Mouse (Mus musculus) G1E (cell line): ENCODE measurements around the gene Bri3. TPM values are rescaled to one million over a fixed set of nuclear protein-coding genes. Genes with fewer than 3 reads are reported as not detected.
"Not testable (repeated sequence)": the region's sequence is repeated elsewhere in the genome, so short reads cannot be mapped to it uniquely, and the experiment has no call there.

Source experiments
- ATAC-seq: 2 replicates; pipeline ENCODE4 v1.8.0; 2016; ENCODE audit warnings: mild to moderate bottlenecking; ENCODE audit not compliant: insufficient number of reproducible peaks, poor library complexity, low FRiP score, severe bottlenecking; ENCODE audit errors: extremely low read depth
- DNase-seq: peaks from one replicate; pipeline ENCODE4 v3.0.0; 2012; ENCODE audit warnings: low spot score
- H3K27me3 ChIP-seq: 2 replicates; pipeline ENCODE4 v1.6.1; 2012; ENCODE audit warnings: mild to moderate bottlenecking, low read length, inconsistent platforms; ENCODE audit not compliant: insufficient read depth
- H3K36me3 ChIP-seq: replicated peaks from 2 replicates; pipeline ENCODE3; 2012; ENCODE audit warnings: mild to moderate bottlenecking, inconsistent platforms
- H3K4me1 ChIP-seq: 2 replicates; pipeline ENCODE4 v1.6.1; 2012; ENCODE audit warnings: low read depth, low read length, inconsistent platforms, mixed read lengths; ENCODE audit not compliant: insufficient read depth
- H3K4me3 ChIP-seq: 2 replicates; pipeline ENCODE4 v1.5.1; 2012; ENCODE audit warnings: low read depth, mild to moderate bottlenecking, inconsistent platforms, low read length, moderate library complexity, mixed read lengths
- H3K9me3 ChIP-seq: replicated peaks from 2 replicates; pipeline ENCODE4 v1.6.1; 2012; ENCODE audit warnings: inconsistent platforms
- CTCF ChIP-seq: IDR thresholded peaks from 2 replicates; pipeline ENCODE4 v1.5.1; 2012; ENCODE audit warnings: low read depth, low read length, inconsistent platforms, mixed read lengths
- GATA1 ChIP-seq: IDR thresholded peaks from 2 replicates; pipeline ENCODE4 v1.6.1; 2012; ENCODE audit warnings: borderline replicate concordance, low read length, inconsistent platforms, mixed read lengths
- GATA2 ChIP-seq: IDR thresholded peaks from 2 replicates; pipeline ENCODE4 v1.6.1; 2012; ENCODE audit warnings: low read depth, low read length, inconsistent platforms, borderline replicate concordance
- POLR2AphosphoS5 ChIP-seq: IDR thresholded peaks from 2 replicates; pipeline ENCODE4 v1.6.1; 2012; ENCODE audit warnings: low read depth, low read length, inconsistent platforms; ENCODE audit not compliant: insufficient replicate concordance
- TAL1 ChIP-seq: conservative IDR thresholded peaks from 2 replicates; pipeline ENCODE4 v1.6.1; 2012; ENCODE audit warnings: low read depth, low read length, inconsistent platforms, mixed read lengths
- polyA plus RNA-seq: library from polyadenylated mRNA; stranded (reverse); fragments of >175 nt; gene quantifications from 2 replicates; pipeline ENCODE4 v1.2.3, GENCODE M21; 2012
- total RNA-seq, 2 experiments: library from RNA; stranded (forward) in 1 of 2; stranded (reverse) in 1 of 2; fragments of 200-1000 nt in 1 of 2; fragments of >200 nt in 1 of 2; fragmentation: Nextera tagmentation in 1 of 2; gene quantifications; 2 replicates each; pipeline ENCODE4 v1.2.3; 2014 to 2017

Bri3 gene
- total and polyA plus RNA-seq, 3 experiments: 33.0 to 63.4 (median 58.1) TPM

DNA sequence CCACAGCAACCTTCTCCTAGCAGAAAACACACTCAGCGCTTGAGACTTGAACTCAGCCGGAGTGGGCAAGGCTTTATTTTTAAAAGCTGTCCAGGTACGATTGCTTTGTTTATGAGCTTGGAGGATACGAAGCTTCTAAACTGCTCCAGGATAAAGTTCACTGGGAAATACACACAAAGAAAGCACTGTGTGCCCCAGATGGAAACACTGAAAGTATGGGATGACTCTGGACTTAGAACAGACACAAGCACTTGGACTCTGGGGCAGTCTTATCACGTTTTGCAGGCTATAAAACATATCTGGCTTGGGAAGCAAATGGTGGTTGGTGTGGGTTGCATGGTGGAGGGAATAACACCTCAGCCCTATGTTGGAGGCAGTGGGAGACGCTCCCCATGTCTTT is 115.6 kb downstream of the Bri3 start:
- Histone ChIP-seq H3K4me1 (no peaks in the 10 kb centered on the region), H3K9me3 (peaks cover 46% of the 10 kb centered on the region), H3K27me3 (no peaks in the 10 kb centered on the region), H3K36me3 (no peaks in the 10 kb centered on the region), H3K4me3 (no peak overlapping the region)
- ATAC-seq: no peak
- TF ChIP-seq CTCF: no peak
- DNase-seq: no peak

DNA sequence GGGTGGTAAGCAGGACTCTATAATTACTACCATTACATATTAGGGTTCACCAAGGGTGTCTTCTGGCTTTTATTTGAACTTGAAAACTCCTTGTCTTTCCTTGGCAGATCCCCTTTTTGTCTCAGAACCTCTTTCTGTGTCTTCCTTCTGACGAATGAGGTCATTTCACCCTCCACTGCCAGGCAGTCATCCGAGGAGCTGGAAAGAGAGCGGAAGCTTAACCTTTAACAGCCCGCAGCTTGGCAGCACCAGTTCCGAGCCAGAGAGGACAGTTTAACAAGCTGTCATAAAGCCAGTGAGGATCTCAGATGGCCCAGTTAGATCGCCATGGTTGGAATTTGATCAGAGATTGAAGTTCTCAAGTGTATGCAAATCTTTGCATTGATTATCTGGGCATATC is 116.1 kb downstream of the Bri3 start:
- Histone ChIP-seq H3K4me3 (no peak overlapping the region), H3K4me1 (no peaks in the 10 kb centered on the region), H3K9me3 (peaks cover 48% of the 10 kb centered on the region), H3K27me3 (no peaks in the 10 kb centered on the region), H3K36me3 (no peaks in the 10 kb centered on the region)
- TF ChIP-seq GATA1 (no peak), POLR2AphosphoS5 (no peak), TAL1 (no peak), GATA2 (no peak), CTCF (no peak)
- DNase-seq: no peak
- ATAC-seq: no peak

DNA sequence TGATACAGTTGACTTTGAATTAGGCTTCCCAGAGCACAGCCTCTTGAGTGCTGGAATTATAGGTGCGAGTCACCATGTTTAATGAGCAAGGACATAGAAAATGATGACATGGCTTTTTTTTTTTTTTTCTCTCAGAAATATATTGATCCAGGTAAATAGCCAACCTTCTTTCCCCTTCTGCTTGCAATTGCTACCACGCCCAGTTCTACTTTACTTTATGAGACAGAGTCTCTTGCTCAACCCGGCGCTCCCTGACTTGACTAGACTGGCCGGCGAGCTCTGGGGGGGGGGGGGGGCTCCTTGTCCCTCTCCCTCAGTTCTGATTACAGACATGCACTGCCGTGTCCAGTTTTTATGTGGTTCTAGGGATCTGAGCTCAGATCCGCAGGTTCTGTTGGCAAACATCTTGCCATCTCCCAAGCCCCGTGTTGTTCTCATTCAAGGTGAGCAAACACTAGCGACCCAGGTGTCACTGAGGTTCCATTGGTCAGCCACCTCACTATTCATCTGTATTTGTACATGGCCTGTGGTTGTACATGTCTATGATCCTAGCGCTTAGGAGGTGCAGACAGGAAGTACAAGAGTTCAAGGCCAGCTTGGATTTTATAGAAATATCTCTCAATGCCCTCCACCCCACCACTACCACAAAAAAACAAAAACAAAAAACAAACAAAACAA is 120.6 kb downstream of the Bri3 start:
- Histone ChIP-seq H3K27me3 (no peaks in the 10 kb centered on the region), H3K9me3 (peaks cover 34% of the 10 kb centered on the region), H3K4me3 (no peak overlapping the region), H3K36me3 (no peaks in the 10 kb centered on the region), H3K4me1 (no peaks in the 10 kb centered on the region)
- ATAC-seq: no peak
- TF ChIP-seq POLR2AphosphoS5 (no peak), TAL1 (no peak), GATA1 (no peak), CTCF (no peak), GATA2 (no peak)
- DNase-seq: no peak

DNA sequence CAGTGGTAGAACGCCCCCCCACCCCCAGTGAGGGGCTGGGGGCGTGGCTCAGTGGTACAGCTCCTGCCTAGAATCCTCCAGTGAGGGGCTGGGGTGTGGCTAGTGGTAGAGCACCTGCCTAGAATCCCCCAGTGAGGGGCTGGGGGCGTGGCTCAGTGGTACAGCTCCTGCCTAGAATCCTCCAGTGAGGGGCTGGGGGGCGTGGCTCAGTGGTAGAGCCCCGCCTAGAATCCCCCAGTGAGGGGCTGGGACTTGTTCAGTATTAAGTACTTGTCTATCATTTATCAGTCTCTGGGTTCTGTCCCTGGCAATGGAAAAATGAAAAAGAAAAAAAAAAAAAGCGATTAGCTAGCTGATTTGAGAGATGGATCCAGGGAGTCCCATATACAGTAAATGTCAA is 122.3 kb downstream of the Bri3 start:
- not testable (repeated sequence) for H3K4me1 ChIP-seq, DNase-seq

DNA sequence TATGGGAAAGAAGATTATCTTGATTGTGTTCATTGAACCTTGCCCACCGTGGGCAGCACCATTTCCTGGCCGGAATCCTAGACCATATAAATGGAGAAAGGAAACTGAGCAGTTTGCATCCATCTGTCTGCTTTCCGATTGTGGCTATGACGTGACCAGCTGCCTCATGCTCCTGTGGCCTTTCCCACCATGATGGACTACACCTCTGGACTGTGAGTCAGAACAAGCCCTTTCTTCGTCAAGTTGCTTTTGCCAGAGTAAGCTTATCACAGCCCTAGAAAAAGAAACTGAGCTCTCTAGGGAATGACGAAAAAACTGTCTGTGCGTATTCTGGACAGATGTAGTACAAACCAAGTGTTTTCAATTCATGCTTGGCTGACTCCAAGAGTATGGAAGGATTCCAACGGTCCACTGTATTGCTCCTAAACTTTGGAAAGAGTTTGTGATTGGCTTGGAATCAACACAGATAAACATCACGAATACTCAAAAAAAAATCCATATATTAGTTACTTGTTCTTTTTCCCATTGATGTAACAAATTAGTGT is 124.5 kb downstream of the Bri3 start:
- Histone ChIP-seq H3K36me3 (no peaks in the 10 kb centered on the region), H3K9me3 (peaks cover 24% of the 10 kb centered on the region), H3K4me1 (no peaks in the 10 kb centered on the region), H3K27me3 (no peaks in the 10 kb centered on the region), H3K4me3 (no peak overlapping the region)
- ATAC-seq: no peak
- no peak for DNase-seq
- TF ChIP-seq POLR2AphosphoS5 (no peak), TAL1 (no peak), CTCF (no peak), GATA2 (no peak), GATA1 (no peak)

More for the DNA sequence above, 122.3 kb downstream of the Bri3 start:
- peaks cover 37% of the 10 kb centered on the region for H3K9me3 ChIP-seq
- H3K4me3 ChIP-seq, H3K27me3 ChIP-seq, ATAC-seq, H3K36me3 ChIP-seq: not testable (repeated sequence)

DNA sequence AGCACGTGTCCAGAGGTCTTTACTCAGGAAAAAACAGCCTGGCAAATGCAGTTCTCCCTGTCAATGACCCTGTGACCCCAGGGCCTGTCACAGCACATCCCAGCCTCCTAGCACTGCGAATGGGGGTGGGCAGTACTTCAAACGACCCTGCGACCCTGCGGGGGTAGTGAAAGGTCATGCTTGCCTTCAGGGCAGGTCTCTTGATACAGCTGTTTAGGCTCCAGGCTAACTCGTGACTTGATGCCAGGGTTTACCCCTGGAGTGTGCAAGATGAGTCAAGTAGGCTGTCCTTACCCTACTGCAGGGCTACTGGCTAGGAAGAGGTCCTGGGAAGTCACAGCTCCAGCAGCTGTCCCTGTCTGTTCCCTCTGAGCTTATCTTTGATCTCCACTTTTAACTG is 126.7 kb downstream of the Bri3 start:
- no peaks in the 10 kb centered on the region for H3K4me1 ChIP-seq
- H3K27me3 ChIP-seq: no peaks in the 10 kb centered on the region
- ATAC-seq (no peak), DNase-seq (no peak)
- H3K4me3 ChIP-seq: no peak overlapping the region
- peaks cover 31% of the 10 kb centered on the region for H3K9me3 ChIP-seq
- TF ChIP-seq TAL1: no peak
- TF ChIP-seq CTCF: no peak
- no peak for TF ChIP-seq GATA2
- no peak for TF ChIP-seq GATA1
- no peak for TF ChIP-seq POLR2AphosphoS5
- H3K36me3 ChIP-seq: no peaks in the 10 kb centered on the region

DNA sequence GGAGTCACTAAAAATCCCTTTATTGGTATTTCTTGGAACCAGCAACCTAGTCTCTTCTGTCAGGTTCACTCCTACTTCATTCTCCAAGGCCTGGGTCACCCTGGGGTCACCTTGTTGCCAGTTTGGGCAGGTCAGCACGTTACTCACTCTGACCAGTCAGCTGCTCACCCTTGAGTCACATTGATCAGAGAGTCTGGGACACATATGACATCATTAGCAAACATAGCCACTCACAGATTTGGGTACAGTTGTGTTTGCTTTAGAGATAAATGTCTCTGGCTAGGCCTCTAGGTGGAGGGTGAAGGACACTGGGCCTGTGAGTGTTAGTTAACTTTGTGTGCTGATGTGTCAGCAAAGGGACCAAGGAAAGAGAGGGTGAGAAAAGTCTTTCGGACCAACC is 127.9 kb downstream of the Bri3 start:
- no peak for TF ChIP-seq GATA2
- no peak for ATAC-seq
- no peaks in the 10 kb centered on the region for H3K4me1 ChIP-seq
- peaks cover 34% of the 10 kb centered on the region for H3K9me3 ChIP-seq
- H3K27me3 ChIP-seq: no peaks in the 10 kb centered on the region
- no peak overlapping the region for H3K4me3 ChIP-seq
- DNase-seq: no peak
- H3K36me3 ChIP-seq: no peaks in the 10 kb centered on the region
